Mouse (Mus musculus): ENCODE results near the gene Vapa. TPM values are rescaled to one million over a fixed set of nuclear protein-coding genes. Genes with fewer than 3 reads are reported as not detected.

The Vapa gene
- total and polyA plus RNA-seq, 3 experiments, result 51.4 to 158 (median 151) TPM

- H3K79me2 ChIP-seq (replicated peaks; ENCODE audit: control insufficient read depth, extremely low read depth, insufficient read depth, poor library complexity, severe bottlenecking), result no peaks in the 10 kb centered on the region
- H3K36me3 ChIP-seq (replicated peaks in 1 of 2; ENCODE audit: control insufficient read depth in 1 of 2, insufficient read depth in 1 of 2, low read length in 1 of 2), result no peaks in the 10 kb centered on the region
- no peak for TF ChIP-seq E2F4 (IDR thresholded peaks at IDR 0.05; ENCODE audit: insufficient replicate concordance, low read depth, low read length)
- peak; percentile 56; the same call in 1 of the 2 replicates for TF ChIP-seq NELFE (IDR thresholded peaks at IDR 0.05; ENCODE audit: low read depth, low read length)
- no peak for TF ChIP-seq CHD1 (IDR thresholded peaks at IDR 0.05; ENCODE audit: low read depth, low read length)
- TF ChIP-seq SMC3 (IDR thresholded peaks at IDR 0.05; ENCODE audit: low read depth, low read length), result peak; percentile 41; the same call in 1 of the 2 replicates
- TF ChIP-seq NRF1 (IDR thresholded peaks at IDR 0.05; ENCODE audit: low read depth, low read length), result no peak
- no peak for TF ChIP-seq MXI1 (IDR thresholded peaks at IDR 0.05; ENCODE audit: low read depth, low read length)
- TF ChIP-seq KAT2A (IDR thresholded peaks at IDR 0.05; ENCODE audit: insufficient replicate concordance, low read length), result no peak
- no peak for TF ChIP-seq JUND (conservative IDR thresholded peaks at IDR 0.05; ENCODE audit: low read depth, low read length)
- TF ChIP-seq UBTF (IDR thresholded peaks at IDR 0.05; ENCODE audit: low read depth, low read length), result no peak
- no peak for TF ChIP-seq PAX5 (IDR thresholded peaks at IDR 0.05; ENCODE audit: low read length)
- no peak for TF ChIP-seq MYC (IDR thresholded peaks at IDR 0.05; ENCODE audit: low read depth, low read length)
- TF ChIP-seq RAD21 (IDR thresholded peaks at IDR 0.05; ENCODE audit: low read depth, low read length), result peak; percentile 37
- TF ChIP-seq RCOR1 (conservative IDR thresholded peaks at IDR 0.05; ENCODE audit: low read depth, low read length), result no peak
- TF ChIP-seq ZMIZ1 (IDR thresholded peaks at IDR 0.05; ENCODE audit: low read depth, low read length), result no peak
- TF ChIP-seq BHLHE40 (IDR thresholded peaks at IDR 0.05; ENCODE audit: low read depth, low read length), result no peak
- peak; percentile 47 to 97; a peak in 3 of 4 replicates for TF ChIP-seq CTCF (conservative IDR thresholded peaks at IDR 0.05 in 1 of 2, IDR thresholded peaks at IDR 0.05 in 1 of 2; ENCODE audit: low read depth in 2 of 2, low read length in 2 of 2)
- H3K4me1 ChIP-seq (ENCODE audit: control insufficient read depth in 1 of 2, insufficient read depth in 2 of 2), result peaks cover 8 to 21% of the 10 kb centered on the region in 2 experiments
- no peaks in the 10 kb centered on the region for H3K27me3 ChIP-seq (replicated peaks)
- no peaks in the 10 kb centered on the region for H3K9me3 ChIP-seq (replicated peaks; ENCODE audit: low read length)
- in situ Hi-C loops (cut with MboI; ENCODE audit: low pct_ligation_motif_present, low pct_unique_long_range_greater_than_20kb, low sequenced_read_pairs), result no loop called here
- H3K9ac ChIP-seq (ENCODE audit: insufficient read depth, low read depth), result no peak overlapping the region
- dilution Hi-C loops (cut with MboI; ENCODE audit: extremely low pct_ligation_motif_present, extremely low pct_unique_long_range_greater_than_20kb, low sequenced_read_pairs), result no loop called here
- peak; percentile 56 for DNase-seq (ENCODE audit: extremely low read depth)
- no peak overlapping the region for H3K27ac ChIP-seq (ENCODE audit: insufficient read depth, low read depth)
- peak overlapping the region in 1 of 3 experiments; percentile 13 for H3K4me3 ChIP-seq (replicated peaks in 1 of 3; ENCODE audit: low read depth in 2 of 3, low read length in 2 of 3, poor library complexity in 1 of 3)
- H3K4me2 ChIP-seq (ENCODE audit: insufficient read depth, low read depth, poor library complexity, severe bottlenecking), result peak overlapping the region; percentile 69
These were observed 54.1 kb downstream of the Vapa start for GRCm38 (mm10) chr17:65559273-65559672.

GRCm38 (mm10) chr17:65558788-65559187 lies 54.6 kb downstream of the Vapa start:
- TF ChIP-seq SMC3 (IDR thresholded peaks at IDR 0.05; ENCODE audit: low read depth, low read length) (no peak), ZC3H11A (IDR thresholded peaks at IDR 0.05; ENCODE audit: low read depth, low read length) (no peak), IRF4 (IDR thresholded peaks at IDR 0.05; ENCODE audit: low read depth, low read length) (no peak), POLR2AphosphoS2 (IDR thresholded peaks at IDR 0.05; ENCODE audit: low read depth, low read length) (no peak), PAX5 (IDR thresholded peaks at IDR 0.05; ENCODE audit: low read length) (no peak), ZNF384 (IDR thresholded peaks at IDR 0.05; ENCODE audit: low read depth, low read length) (no peak), TBP (conservative IDR thresholded peaks at IDR 0.05; ENCODE audit: low read depth, low read length) (no peak), GABPA (IDR thresholded peaks at IDR 0.05; ENCODE audit: insufficient replicate concordance, low read depth, low read length) (no peak), NRF1 (IDR thresholded peaks at IDR 0.05; ENCODE audit: low read depth, low read length) (no peak), MXI1 (IDR thresholded peaks at IDR 0.05; ENCODE audit: low read depth, low read length) (no peak), CTCF (conservative IDR thresholded peaks at IDR 0.05 in 1 of 2, IDR thresholded peaks at IDR 0.05 in 1 of 2; ENCODE audit: low read depth in 2 of 2, low read length in 2 of 2) (no peak), BHLHE40 (IDR thresholded peaks at IDR 0.05; ENCODE audit: low read depth, low read length) (no peak), ETS1 (conservative IDR thresholded peaks at IDR 0.05; ENCODE audit: low read depth, low read length) (no peak)
- H3K4me3 ChIP-seq (replicated peaks in 1 of 3; ENCODE audit: low read depth in 2 of 3, low read length in 2 of 3, poor library complexity in 1 of 3), result peak overlapping the region in 1 of 3 experiments; percentile 13
- peak overlapping the region; percentile 69 for H3K4me2 ChIP-seq (ENCODE audit: insufficient read depth, low read depth, poor library complexity, severe bottlenecking)
- H3K4me1 ChIP-seq (ENCODE audit: control insufficient read depth in 1 of 2, insufficient read depth in 2 of 2), result peaks cover 8 to 21% of the 10 kb centered on the region in 2 experiments
- H3K79me2 ChIP-seq (replicated peaks; ENCODE audit: control insufficient read depth, extremely low read depth, insufficient read depth, poor library complexity, severe bottlenecking), result no peaks in the 10 kb centered on the region
- no peaks in the 10 kb centered on the region for H3K36me3 ChIP-seq (replicated peaks in 1 of 2; ENCODE audit: control insufficient read depth in 1 of 2, insufficient read depth in 1 of 2, low read length in 1 of 2)
- in situ Hi-C loops (cut with MboI; ENCODE audit: low pct_ligation_motif_present, low pct_unique_long_range_greater_than_20kb, low sequenced_read_pairs) (no loop called here), dilution Hi-C loops (cut with MboI; ENCODE audit: extremely low pct_ligation_motif_present, extremely low pct_unique_long_range_greater_than_20kb, low sequenced_read_pairs) (no loop called here)
- no peaks in the 10 kb centered on the region for H3K27me3 ChIP-seq (replicated peaks)
- no peak overlapping the region for H3K27ac ChIP-seq (ENCODE audit: insufficient read depth, low read depth)
- no peak overlapping the region; the same call in 1 of the 2 replicates for H3K9ac ChIP-seq (ENCODE audit: insufficient read depth, low read depth)
- H3K9me3 ChIP-seq (replicated peaks; ENCODE audit: low read length), result no peaks in the 10 kb centered on the region
- no peak for DNase-seq (ENCODE audit: extremely low read depth)

Measured in CH12.LX (cell line).